Comparison of ENCODE assay signal across 21 mouse cellular contexts in the genomic region with DNA sequence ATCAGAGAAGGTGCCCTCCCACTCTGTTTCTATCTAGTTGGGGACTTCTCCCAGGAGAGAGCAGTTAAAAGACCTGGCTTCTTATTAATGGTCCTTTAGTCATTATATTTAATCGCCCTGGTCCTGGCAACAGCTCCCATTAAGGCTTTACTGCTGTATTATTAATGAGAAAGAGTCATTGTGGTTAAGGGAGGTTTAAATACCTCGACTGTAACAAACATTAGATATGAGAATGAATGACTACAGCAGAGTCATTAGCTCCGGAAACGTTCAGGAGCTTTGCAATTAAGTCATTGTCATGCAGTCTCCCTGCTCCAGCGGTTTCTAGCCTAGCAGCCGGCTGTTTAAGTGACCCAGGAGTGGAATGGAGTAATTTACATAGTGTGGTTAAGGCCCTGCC. TPM values are rescaled to one million over a fixed set of nuclear protein-coding genes. Genes with fewer than 3 reads are reported as not detected.
A peak's percentile ranks its signal among the peaks of the same experiment; 100 is the strongest.
DNase-seq lines count a peak whose midpoint lies in the region; ATAC-seq and TF ChIP-seq lines count a peak whose summit lies in the region.
"Had no signal": no experiment of that assay in that cellular context is flagged by ENCODE, and none has a peak within 500 bp of the region (broad histone marks: within the 10 kb centered on the region; RNA-seq: fewer than 3 reads in every experiment).

No protein-coding gene starts in this region.

- no peaks in the 10 kb centered on the region for H3K27me3 ChIP-seq in forebrain, embryonic 13.5 days
- H3K27me3 ChIP-seq in forebrain, embryonic 11.5 days (ENCODE audit: control insufficient read depth, insufficient read depth, low read length), result no peaks in the 10 kb centered on the region
- no peaks in the 10 kb centered on the region for H3K27me3 ChIP-seq in midbrain, embryonic 14.5 days (ENCODE audit: control insufficient read depth, insufficient read depth, low read length)
- H3K27me3 ChIP-seq in midbrain, embryonic 16.5 days (ENCODE audit: control insufficient read depth, insufficient read depth, low read depth, low read length), result no peaks in the 10 kb centered on the region
- no peaks in the 10 kb centered on the region for H3K27me3 ChIP-seq in hindbrain, embryonic 12.5 days
- no peaks in the 10 kb centered on the region for H3K27me3 ChIP-seq in neural tube, embryonic 13.5 days
- H3K27me3 ChIP-seq: stomach, embryonic 15.5 days had no signal

- no peak for DNase-seq in forebrain, embryonic 11.5 days (ENCODE audit: low spot score)
- DNase-seq in midbrain, embryonic 14.5 days, result peak; percentile 30
- no peak for DNase-seq in left cerebral cortex, adult 2 months (ENCODE audit: extremely low spot score in 1 of 2, low spot score in 2 of 2)
- DNase-seq in cerebellum, postnatal 25 days, result no peak
- DNase-seq: cerebellum, postnatal 36 days; forebrain, postnatal 0 days; kidney, adult 2 months; left cerebral cortex, postnatal 4 days; lung, embryonic 14.5 days; spleen, adult 18-20 months; thymus, adult 2 months had no signal

- H3K4me1 ChIP-seq in forebrain, embryonic 13.5 days, result peaks cover 6% of the 10 kb centered on the region; the same call in 1 of the 2 replicates
- H3K4me1 ChIP-seq in forebrain, embryonic 11.5 days (replicated peaks; ENCODE audit: control insufficient read depth, insufficient read depth, low read length), result no peaks in the 10 kb centered on the region
- H3K4me1 ChIP-seq in midbrain, embryonic 14.5 days (ENCODE audit: control insufficient read depth, insufficient read depth, low read length), result no peaks in the 10 kb centered on the region
- H3K4me1 ChIP-seq in midbrain, embryonic 16.5 days (ENCODE audit: control insufficient read depth, insufficient read depth, low read length), result no peaks in the 10 kb centered on the region
- peaks cover 3% of the 10 kb centered on the region; the same call in 1 of the 2 replicates for H3K4me1 ChIP-seq in hindbrain, embryonic 12.5 days
- H3K4me1 ChIP-seq in neural tube, embryonic 13.5 days (replicated peaks), result peaks cover 19% of the 10 kb centered on the region
- H3K4me1 ChIP-seq: liver, embryonic 12.5 days; stomach, embryonic 15.5 days had no signal

- no peak overlapping the region for H3K27ac ChIP-seq in forebrain, embryonic 13.5 days
- H3K27ac ChIP-seq in forebrain, embryonic 11.5 days (ENCODE audit: low read depth, low read length), result no peak overlapping the region
- H3K27ac ChIP-seq in midbrain, embryonic 14.5 days (replicated peaks; ENCODE audit: low read depth, low read length), result no peak overlapping the region
- H3K27ac ChIP-seq in midbrain, embryonic 16.5 days (ENCODE audit: low read length), result no peak overlapping the region
- H3K27ac ChIP-seq in hindbrain, embryonic 12.5 days, result no peak overlapping the region
- H3K27ac ChIP-seq in neural tube, embryonic 13.5 days (replicated peaks), result peak overlapping the region; percentile 15; the same call in 1 of the 2 replicates
- H3K27ac ChIP-seq in left cerebral cortex, adult 2 months, result no peak overlapping the region
- H3K27ac ChIP-seq: liver, embryonic 12.5 days; macrophage; stomach, embryonic 15.5 days had no signal

- H3K36me3 ChIP-seq in forebrain, embryonic 13.5 days (ENCODE audit: poor library complexity, severe bottlenecking), result no peaks in the 10 kb centered on the region
- no peaks in the 10 kb centered on the region for H3K36me3 ChIP-seq in forebrain, embryonic 11.5 days (ENCODE audit: control insufficient read depth, insufficient read depth, low read length)
- no peaks in the 10 kb centered on the region for H3K36me3 ChIP-seq in midbrain, embryonic 14.5 days (ENCODE audit: control insufficient read depth, insufficient read depth, low read length)
- no peaks in the 10 kb centered on the region for H3K36me3 ChIP-seq in midbrain, embryonic 16.5 days (ENCODE audit: control insufficient read depth, insufficient read depth, low read length)
- no peaks in the 10 kb centered on the region for H3K36me3 ChIP-seq in hindbrain, embryonic 12.5 days
- H3K36me3 ChIP-seq in neural tube, embryonic 13.5 days, result no peaks in the 10 kb centered on the region
- H3K36me3 ChIP-seq: liver, embryonic 12.5 days; stomach, embryonic 15.5 days had no signal

- no peak for TF ChIP-seq CTCF in left cerebral cortex, adult 2 months (IDR thresholded peaks at IDR 0.05)

- no peak overlapping the region for H3K4me2 ChIP-seq in forebrain, embryonic 13.5 days
- no peak overlapping the region for H3K4me2 ChIP-seq in forebrain, embryonic 11.5 days (ENCODE audit: low read depth, low read length, severe bottlenecking)
- no peak overlapping the region for H3K4me2 ChIP-seq in midbrain, embryonic 14.5 days (ENCODE audit: low read length)
- no peak overlapping the region for H3K4me2 ChIP-seq in midbrain, embryonic 16.5 days (ENCODE audit: low read length)
- H3K4me2 ChIP-seq in hindbrain, embryonic 12.5 days (replicated peaks), result no peak overlapping the region
- no peak overlapping the region for H3K4me2 ChIP-seq in neural tube, embryonic 13.5 days
- H3K4me2 ChIP-seq: liver, embryonic 12.5 days; lung, embryonic 14.5 days; stomach, embryonic 15.5 days had no signal

- intact Hi-C loops in left cerebral cortex, adult 2 months (cut with DNase I), result no loop called here

- 0 out of 2 replicates have a peak, but pooled peaks have one; percentile 16 for ATAC-seq in forebrain, embryonic 13.5 days
- no peak for ATAC-seq in forebrain, embryonic 11.5 days (replicated peaks; ENCODE audit: low FRiP score)
- ATAC-seq in midbrain, embryonic 14.5 days (ENCODE audit: low FRiP score, low TSS enrichment), result no peak
- ATAC-seq in midbrain, embryonic 16.5 days, result no peak
- ATAC-seq in hindbrain, embryonic 12.5 days (ENCODE audit: low FRiP score), result peak; percentile 72
- ATAC-seq in neural tube, embryonic 13.5 days (ENCODE audit: low read depth), result peak; percentile 91
- ATAC-seq: forebrain, postnatal 0 days; liver, embryonic 12.5 days had no signal

- 6% methylated on average over 6 of the region's 6 CpGs for WGBS in forebrain, embryonic 13.5 days
- WGBS in forebrain, embryonic 11.5 days, result 10% methylated on average over 6 of the region's 6 CpGs
- 9% methylated on average over 6 of the region's 6 CpGs for WGBS in midbrain, embryonic 14.5 days
- WGBS in midbrain, embryonic 16.5 days, result 8% methylated on average over 6 of the region's 6 CpGs
- 13% methylated on average over 6 of the region's 6 CpGs for WGBS in hindbrain, embryonic 12.5 days
- 5% methylated on average over 6 of the region's 6 CpGs for WGBS in neural tube, embryonic 13.5 days

- no peak overlapping the region for H3K9ac ChIP-seq in forebrain, embryonic 13.5 days
- H3K9ac ChIP-seq in forebrain, embryonic 11.5 days (ENCODE audit: low read length), result no peak overlapping the region
- H3K9ac ChIP-seq in midbrain, embryonic 14.5 days (replicated peaks; ENCODE audit: low read length), result no peak overlapping the region
- H3K9ac ChIP-seq in midbrain, embryonic 16.5 days (ENCODE audit: low read depth, low read length), result no peak overlapping the region
- no peak overlapping the region for H3K9ac ChIP-seq in hindbrain, embryonic 12.5 days
- H3K9ac ChIP-seq in neural tube, embryonic 13.5 days, result no peak overlapping the region
- H3K9ac ChIP-seq: forebrain, postnatal 0 days; liver, embryonic 12.5 days; lung, embryonic 14.5 days; stomach, embryonic 15.5 days had no signal

- H3K4me3 ChIP-seq in forebrain, embryonic 13.5 days, result no peak overlapping the region
- no peak overlapping the region for H3K4me3 ChIP-seq in forebrain, embryonic 11.5 days (ENCODE audit: low read depth, low read length)
- no peak overlapping the region for H3K4me3 ChIP-seq in midbrain, embryonic 14.5 days (replicated peaks; ENCODE audit: low read depth, low read length)
- no peak overlapping the region for H3K4me3 ChIP-seq in midbrain, embryonic 16.5 days (ENCODE audit: low read depth, low read length)
- H3K4me3 ChIP-seq in hindbrain, embryonic 12.5 days, result no peak overlapping the region
- H3K4me3 ChIP-seq in neural tube, embryonic 13.5 days, result no peak overlapping the region
- H3K4me3 ChIP-seq in left cerebral cortex, adult 2 months, result no peak overlapping the region
- H3K4me3 ChIP-seq: liver, embryonic 12.5 days; stomach, embryonic 15.5 days had no signal

- H3K9me3 ChIP-seq in forebrain, embryonic 13.5 days (replicated peaks), result no peaks in the 10 kb centered on the region
- H3K9me3 ChIP-seq in forebrain, embryonic 11.5 days (ENCODE audit: control insufficient read depth, low read length), result no peaks in the 10 kb centered on the region
- H3K9me3 ChIP-seq in midbrain, embryonic 14.5 days (ENCODE audit: control insufficient read depth, low read length), result no peaks in the 10 kb centered on the region
- H3K9me3 ChIP-seq in midbrain, embryonic 16.5 days (replicated peaks; ENCODE audit: control insufficient read depth, low read length, poor library complexity, severe bottlenecking), result no peaks in the 10 kb centered on the region
- no peaks in the 10 kb centered on the region for H3K9me3 ChIP-seq in hindbrain, embryonic 12.5 days (replicated peaks)
- no peaks in the 10 kb centered on the region for H3K9me3 ChIP-seq in neural tube, embryonic 13.5 days
- H3K9me3 ChIP-seq: liver, embryonic 12.5 days; stomach, embryonic 15.5 days had no signal

RNA-seq across cellular contexts. Expression of a gene that starts 31.0 kb away (rescaled TPM):
- polyA plus RNA-seq in forebrain, embryonic 13.5 days (2015; fragmentation: Nextera tagmentation; extraction: Ambion mirVana), result 3.3 and 4.3 TPM in 2 replicates
- polyA plus RNA-seq in forebrain, embryonic 11.5 days (2014; fragmentation: Nextera tagmentation; extraction: Ambion mirVana), result 1.4 and 2.2 TPM in 2 replicates
- 13.5 and 19.7 TPM in 2 replicates for polyA plus RNA-seq in midbrain, embryonic 14.5 days (2014; fragmentation: Nextera tagmentation; extraction: Ambion mirVana)
- polyA plus RNA-seq in midbrain, embryonic 16.5 days (2015; fragmentation: Nextera tagmentation; extraction: Ambion mirVana), result 24.4 and 26.1 TPM in 2 replicates
- polyA plus RNA-seq in hindbrain, embryonic 12.5 days (2016; fragmentation: Nextera tagmentation; extraction: Ambion mirVana), result 10.3 and 12.6 TPM in 2 replicates
- 13.0 and 17.5 TPM in 2 replicates for polyA plus RNA-seq in neural tube, embryonic 13.5 days (2015; fragmentation: Nextera tagmentation; extraction: Ambion mirVana)
- total RNA-seq in left cerebral cortex, adult 2 months (2021), result 10 to 100 TPM; 23.8 to 25.0 TPM
- total RNA-seq: granulocyte monocyte progenitor cell, adult 5-6 weeks; hematopoietic stem cell, adult 5-6 weeks; monocyte, adult 5-6 weeks had no signal

Comparison
In these comparisons a context has a peak if more than half of its experiments do, and no peak if none do; other contexts are left out.
1. ATAC-seq: peak in forebrain, embryonic 13.5 days (single experiment), hindbrain, embryonic 12.5 days (single experiment) and neural tube, embryonic 13.5 days (single experiment); none in forebrain, embryonic 11.5 days (single experiment), midbrain, embryonic 14.5 days (single experiment) and midbrain, embryonic 16.5 days (single experiment).